ENCODE assay signal across 19 mouse cellular contexts in the genomic region with DNA sequence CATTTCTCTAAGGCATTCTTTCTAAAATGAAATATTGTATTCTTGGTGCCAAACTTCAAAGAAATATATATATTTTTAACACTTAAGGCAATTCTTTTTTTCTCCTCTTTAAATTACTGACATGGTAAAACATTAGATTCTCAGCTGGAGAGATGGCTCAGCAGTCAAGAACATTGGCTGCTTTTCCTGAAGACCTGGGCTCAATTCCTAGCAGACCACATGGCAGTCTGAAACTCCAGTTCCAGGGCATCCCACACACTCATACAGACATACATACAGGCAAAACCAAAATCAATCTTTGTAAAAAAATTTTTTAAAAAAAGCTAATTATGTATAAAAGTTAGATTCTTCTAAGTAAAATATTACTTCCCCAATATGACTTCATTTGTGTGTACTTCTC. TPM values are rescaled to one million over a fixed set of nuclear protein-coding genes. Genes with fewer than 3 reads are reported as not detected.
A peak's percentile ranks its signal among the peaks of the same experiment; 100 is the strongest.
DNase-seq lines count a peak whose midpoint lies in the region; TF ChIP-seq lines count a peak whose summit lies in the region.
"Had no signal": no experiment of that assay in that cellular context is flagged by ENCODE, and none has a peak within 500 bp of the region (broad histone marks: within the 10 kb centered on the region; RNA-seq: fewer than 3 reads in every experiment).

No protein-coding gene starts in this region.

- no peak overlapping the region for H3K4me3 ChIP-seq in layer of hippocampus, adult 2 months
- H3K4me3 ChIP-seq: embryonic facial prominence, embryonic 10.5 days; embryonic facial prominence, embryonic 12.5 days; forebrain, embryonic 13.5 days; forebrain, embryonic 15.5 days had no signal

- TF ChIP-seq CTCF in layer of hippocampus, adult 2 months (conservative IDR thresholded peaks at IDR 0.05): no peak

- DNase-seq in cerebellum, adult 9-10 months: peak; percentile 38
- no peak for DNase-seq in cerebellum, adult 11 months
- DNase-seq in layer of hippocampus, adult 2 months (ENCODE audit: low spot score in 2 of 2): no peak
- no peak for DNase-seq in layer of hippocampus, adult 8-10 months (ENCODE audit: low spot score in 2 of 2)
- no peak for DNase-seq in ovary, postnatal 14 days (ENCODE audit: low spot score)
- DNase-seq: adrenal gland, adult 8-10 months; adrenal gland, postnatal 14 days; adrenal gland, postnatal 36 days; B cell, adult 2 months; cerebellum, adult 11-12 months; cerebellum, adult 9-11 months; cerebellum, postnatal 36 days; forebrain, postnatal 0 days had no signal

- H3K27ac ChIP-seq in layer of hippocampus, adult 2 months: peak overlapping the region; percentile 46
- H3K27ac ChIP-seq: embryonic facial prominence, embryonic 10.5 days; embryonic facial prominence, embryonic 12.5 days; forebrain, embryonic 13.5 days; forebrain, embryonic 15.5 days had no signal

RNA-seq across cellular contexts. Expression of gene Rgs7bp, which starts 22.8 kb away (rescaled TPM):
- total RNA-seq in layer of hippocampus, adult 2 months (2021): 100 to 1,000 TPM; 150 to 153 TPM
- total RNA-seq in layer of hippocampus, adult 8-10 months (2022): 100 to 1,000 TPM; 119 to 157 (median 137) TPM
- total RNA-seq: CH12.LX had no signal

RNA-seq across cellular contexts. Expression of gene 4933425L06Rik, which starts 50.0 kb away (rescaled TPM):
- not detected for total RNA-seq in layer of hippocampus, adult 2 months (2021)
- total RNA-seq in layer of hippocampus, adult 8-10 months (2022): not detected
- total RNA-seq: adrenal gland, adult 18-20 months; adrenal gland, adult 8-10 months; adrenal gland, postnatal 14 days; adrenal gland, postnatal 36 days; forebrain, postnatal 0 days had no signal
